Mouse (Mus musculus) lung, postnatal 0 days (tissue): Measurements from ENCODE around the gene B4galt1. TPM values are rescaled to one million over a fixed set of nuclear protein-coding genes. Genes with fewer than 3 reads are reported as not detected.

Source experiments
- ATAC-seq: fragments of 200-750 bp; cut with Nextera tagmentation; 2 replicates; pipeline ENCODE4 v1.8.0; 2017; ENCODE audit warnings: moderate library complexity
- DNase-seq: peaks from one replicate; pipeline ENCODE4 v3.0.0-alpha.2; 2016; ENCODE audit warnings: low spot score
- H3K27ac ChIP-seq: fragments of 300-500 bp; sonication (generic); 2 replicates; pipeline ENCODE4 v1.5.1; 2014; ENCODE audit warnings: antibody characterized with exemption, mild to moderate bottlenecking, low read length, mixed read lengths
- H3K27me3 ChIP-seq: fragments of 300-500 bp; sonication (generic); replicated peaks from 2 replicates; pipeline ENCODE4 v1.6.1; 2014; ENCODE audit warnings: low read length, mixed read lengths; ENCODE audit not compliant: insufficient read depth
- H3K36me3 ChIP-seq: fragments of 300-500 bp; sonication (generic); 2 replicates; pipeline ENCODE4 v1.6.1; 2014; ENCODE audit warnings: low read length, mixed read lengths; ENCODE audit not compliant: insufficient read depth
- H3K4me1 ChIP-seq: fragments of 300-500 bp; sonication (generic); 2 replicates; pipeline ENCODE4 v1.6.1; 2014; ENCODE audit warnings: antibody characterized with exemption, low read depth, low read length, mixed read lengths; ENCODE audit not compliant: insufficient read depth
- H3K4me2 ChIP-seq: fragments of 300-500 bp; sonication (generic); replicated peaks from 2 replicates; pipeline ENCODE4 v1.6.1; 2014; ENCODE audit warnings: low read depth, mild to moderate bottlenecking, low read length, moderate library complexity, mixed read lengths
- H3K4me3 ChIP-seq: fragments of 300-500 bp; sonication (generic); 2 replicates; pipeline ENCODE4 v1.5.1; 2014; ENCODE audit warnings: low read depth, low read length
- H3K9ac ChIP-seq: fragments of 300-500 bp; sonication (generic); replicated peaks from 2 replicates; pipeline ENCODE4 v1.6.1; 2014; ENCODE audit warnings: low read depth, mild to moderate bottlenecking
- H3K9me3 ChIP-seq: fragments of 300-500 bp; sonication (generic); 2 replicates; pipeline ENCODE4 v1.6.1; 2016; ENCODE audit warnings: low read length, mixed read lengths
- CTCF ChIP-seq: IDR thresholded peaks from 2 replicates; pipeline ENCODE4 v1.5.1; 2016; ENCODE audit warnings: antibody characterized with exemption, mild to moderate bottlenecking
- EP300 ChIP-seq: IDR thresholded peaks from 2 replicates; pipeline ENCODE4 v1.6.1; 2016; ENCODE audit warnings: antibody characterized with exemption, mild to moderate bottlenecking, control low read depth
- WGBS: fragments of 180-500 bp; shearing (Covaris S2); extraction: QIAGEN DNeasy Blood & Tissue Kit; methylation state at CpG from one replicate; pipeline ENCODE4 v1.1.7; 2014; 5-methylcytosine and 5-hydroxymethylcytosine counted together
- polyA plus RNA-seq: library from polyadenylated mRNA; unstranded; fragments of >200 nt; fragmentation: Nextera tagmentation; extraction: Ambion mirVana; gene quantifications from 2 replicates; pipeline ENCODE4 v1.2.1, GENCODE M21; 2015

The B4galt1 gene
- polyA plus RNA-seq, 1 experiment from 2014 or later = 89.4 TPM

GRCm38 (mm10) chr4:40874151-40874600 lies 20.4 kb upstream of the B4galt1 start:
- DNase-seq = peak; percentile 69
- TF ChIP-seq CTCF (no peak), EP300 (no peak)
- Histone ChIP-seq H3K9me3 (no peaks in the 10 kb centered on the region), H3K4me1 (peaks cover 12% of the 10 kb centered on the region), H3K27me3 (no peaks in the 10 kb centered on the region), H3K4me2 (no peak overlapping the region), H3K27ac (peak overlapping the region; percentile 74), H3K36me3 (no peaks in the 10 kb centered on the region), H3K9ac (no peak overlapping the region), H3K4me3 (no peak overlapping the region)
- ATAC-seq = no peak
- WGBS = 41% methylated on average over 6 of the region's 6 CpGs

DNA sequence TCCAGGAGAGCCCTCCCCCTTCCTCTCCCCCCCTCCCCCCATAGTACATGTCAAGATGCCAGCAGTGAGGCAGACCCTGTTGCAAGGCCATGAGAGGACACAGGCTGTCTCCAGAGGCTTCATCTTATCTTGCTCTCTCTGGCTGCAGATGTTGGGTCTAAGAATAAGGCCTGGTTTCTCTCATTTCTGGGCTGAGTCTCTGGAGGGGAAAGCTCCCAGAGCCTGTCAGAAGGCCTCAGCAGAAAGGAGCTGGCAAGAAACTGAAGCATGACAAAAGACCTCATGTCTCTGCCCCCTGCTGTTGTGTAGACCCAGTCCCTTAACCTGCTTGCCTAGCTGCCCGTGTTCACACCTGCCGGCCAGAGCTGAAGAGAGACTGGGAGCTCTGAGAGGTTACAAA lies 19.5 kb upstream of the B4galt1 start:
- peaks cover 17% of the 10 kb centered on the region for H3K4me1 ChIP-seq
- WGBS = 79% methylated on average over 2 of the region's 2 CpGs
- no peak for ATAC-seq
- no peak for TF ChIP-seq EP300
- no peak for TF ChIP-seq CTCF
- no peaks in the 10 kb centered on the region for H3K9me3 ChIP-seq
- peak; percentile 34 for DNase-seq
- no peak overlapping the region for H3K4me3 ChIP-seq
- H3K4me2 ChIP-seq = no peak overlapping the region
- H3K9ac ChIP-seq = no peak overlapping the region
- no peaks in the 10 kb centered on the region for H3K27me3 ChIP-seq
- no peaks in the 10 kb centered on the region for H3K36me3 ChIP-seq
- H3K27ac ChIP-seq = peak overlapping the region; percentile 74

DNA sequence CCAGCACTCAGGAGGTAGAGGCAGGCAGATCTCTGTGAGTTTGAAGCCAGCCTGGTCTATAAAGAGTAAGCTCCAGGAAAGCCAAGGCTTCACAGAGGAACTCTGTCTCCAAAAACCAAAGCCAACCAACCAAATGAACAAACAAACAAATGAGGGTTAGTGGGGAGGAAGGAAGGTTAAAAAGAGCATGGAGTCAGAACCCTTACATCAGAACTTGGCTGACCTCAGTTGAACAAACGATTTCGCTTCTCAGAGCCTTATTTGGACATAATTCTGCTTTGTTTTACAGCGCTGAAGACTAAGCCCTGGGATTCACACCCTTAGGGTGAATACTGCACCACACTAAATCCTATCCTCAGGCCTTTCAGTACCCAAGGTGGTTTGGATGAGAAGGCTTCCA lies 18.3 kb upstream of the B4galt1 start:
- H3K9ac ChIP-seq = no peak overlapping the region
- H3K4me3 ChIP-seq = no peak overlapping the region
- no peaks in the 10 kb centered on the region for H3K36me3 ChIP-seq
- no peak overlapping the region for H3K4me2 ChIP-seq
- H3K27ac ChIP-seq = peak overlapping the region; percentile 89; the same call in 1 of the 2 replicates
- TF ChIP-seq CTCF (no peak), EP300 (peak; percentile 27; the same call in 1 of the 2 replicates)
- WGBS = 79% methylated on average over 3 of the region's 3 CpGs
- ATAC-seq = no peak
- H3K9me3 ChIP-seq = no peaks in the 10 kb centered on the region
- no peaks in the 10 kb centered on the region for H3K27me3 ChIP-seq
- peaks cover 9% of the 10 kb centered on the region; the same call in 1 of the 2 replicates for H3K4me1 ChIP-seq
- DNase-seq = peak; percentile 55

GRCm38 (mm10) chr4:40870206-40870605 lies 16.4 kb upstream of the B4galt1 start:
- Histone ChIP-seq H3K9ac (no peak overlapping the region), H3K36me3 (no peaks in the 10 kb centered on the region), H3K9me3 (no peaks in the 10 kb centered on the region), H3K27me3 (no peaks in the 10 kb centered on the region), H3K4me2 (no peak overlapping the region), H3K27ac (peak overlapping the region; percentile 89), H3K4me3 (no peak overlapping the region), H3K4me1 (peaks cover 5% of the 10 kb centered on the region; the same call in 1 of the 2 replicates)
- TF ChIP-seq CTCF (no peak), EP300 (peak; percentile 99)
- ATAC-seq = peak; percentile 81
- peak; percentile 89 for DNase-seq
- 48% methylated on average over 4 of the region's 4 CpGs for WGBS

DNA sequence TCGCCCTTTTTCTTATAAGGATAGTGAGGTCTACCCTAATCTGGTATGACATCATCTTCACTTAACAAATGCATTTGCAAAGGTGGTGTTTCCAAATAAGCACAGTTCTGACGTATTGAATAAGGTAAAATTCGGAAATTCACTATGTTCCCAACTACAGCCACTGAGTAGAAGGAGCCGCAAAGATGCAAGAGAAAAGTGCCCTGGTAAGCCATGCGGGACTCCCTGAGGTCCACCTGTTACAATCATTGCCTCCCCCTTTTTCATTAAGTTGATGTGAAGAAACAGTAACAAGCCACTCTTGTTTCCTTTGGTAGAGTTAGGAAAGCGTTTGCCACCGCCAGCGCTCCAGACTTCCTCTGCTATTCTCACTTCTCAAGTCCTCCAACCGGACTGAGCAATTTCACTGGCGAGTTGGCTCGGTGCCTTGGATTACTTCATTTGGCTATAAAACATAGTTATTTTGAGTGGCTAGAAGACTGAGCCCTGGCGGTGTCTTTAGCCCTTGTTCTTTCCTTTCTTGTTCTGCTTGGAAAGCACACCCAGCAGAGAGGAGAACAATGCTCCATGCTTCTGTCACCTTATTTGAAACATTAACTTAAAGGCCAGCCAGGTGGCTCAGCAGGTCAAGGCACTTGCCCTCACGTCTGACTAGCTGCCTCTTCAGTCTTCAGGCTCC lies 14.9 kb upstream of the B4galt1 start:
- Histone ChIP-seq H3K9me3 (no peaks in the 10 kb centered on the region), H3K9ac (0 out of 2 replicates have a peak overlapping the region, but pooled peaks have one; percentile 23), H3K4me2 (peak overlapping the region; percentile 8; the same call in 1 of the 2 replicates), H3K36me3 (no peaks in the 10 kb centered on the region), H3K27me3 (no peaks in the 10 kb centered on the region), H3K4me3 (no peak overlapping the region), H3K27ac (peak overlapping the region; percentile 89), H3K4me1 (peaks cover 5% of the 10 kb centered on the region; the same call in 1 of the 2 replicates)
- ATAC-seq = peak; percentile 82
- WGBS = 36% methylated on average over 13 of the region's 13 CpGs
- TF ChIP-seq EP300 (peak; percentile 84), CTCF (peak; percentile 42)
- DNase-seq = peak; percentile 96

DNA sequence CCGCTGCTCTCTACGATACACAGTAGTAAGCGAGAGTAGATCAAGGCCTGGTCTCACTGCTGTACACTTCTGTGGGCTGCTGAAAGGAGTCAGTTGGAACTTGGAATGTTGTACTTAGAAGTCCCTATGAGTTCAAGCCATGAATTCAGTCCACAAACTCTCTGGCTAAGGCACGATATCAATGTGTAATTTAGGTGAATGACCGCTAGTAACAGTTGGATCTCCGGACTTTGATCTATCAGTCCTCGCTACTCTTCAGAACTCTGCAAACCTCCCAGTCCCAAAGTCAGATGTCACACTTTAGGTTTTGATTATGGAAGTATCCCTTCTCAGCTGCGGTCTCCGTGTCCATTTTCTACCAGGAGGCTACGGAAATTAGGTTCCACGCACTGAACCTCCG lies 10.6 kb upstream of the B4galt1 start:
- Histone ChIP-seq H3K4me1 (0 out of 2 replicates have a peak, but pooled peaks cover 5% of the 10 kb centered on the region), H3K4me2 (no peak overlapping the region), H3K27me3 (no peaks in the 10 kb centered on the region), H3K9ac (no peak overlapping the region), H3K36me3 (no peaks in the 10 kb centered on the region), H3K4me3 (no peak overlapping the region), H3K27ac (no peak overlapping the region), H3K9me3 (no peaks in the 10 kb centered on the region)
- no peak for DNase-seq
- TF ChIP-seq EP300 (no peak), CTCF (no peak)
- WGBS = 97% methylated on average over 12 of the region's 12 CpGs
- ATAC-seq = no peak
